Mouse (Mus musculus) adrenal gland, postnatal 10 days (tissue): ENCODE results near the gene Eefsec. TPM values are rescaled to one million over a fixed set of nuclear protein-coding genes. Genes with fewer than 3 reads are reported as not detected.

ENCODE experiments used
- DNase-seq: peaks from one replicate; pipeline ENCODE4 v3.0.0; 2021; ENCODE audit warnings: mixed read lengths
- long read RNA-seq, 2 experiments: library from polyadenylated mRNA; stranded (forward); transcript quantifications; one replicate each; pipeline ENCODE4 v2.0.0; 2021
- total RNA-seq, 2 experiments: library from RNA; stranded (reverse); gene quantifications; 2 replicates each; pipeline ENCODE4 v1.2.3; 2021

The Eefsec gene
- total RNA-seq, result 10 to 100 TPM; 14.8 to 18.0 TPM
- long read RNA-seq, experiment 1, transcript Eefsec-201 (7 exons, 2,679 nt), result major isoform, 19 of 30 reads
- long read RNA-seq, experiment 1, partial matches to known transcripts, result 3 of 30 reads
- long read RNA-seq, experiment 1, other reads (novel, unspliced or antisense), result 8 of 30 reads
- long read RNA-seq, experiment 2, transcript Eefsec-201 (7 exons, 2,679 nt), result major isoform, 15 of 22 reads
- long read RNA-seq, experiment 2, partial matches to known transcripts, result 0 of 22 reads
- long read RNA-seq, experiment 2, other reads (novel, unspliced or antisense), result 7 of 22 reads

DNA sequence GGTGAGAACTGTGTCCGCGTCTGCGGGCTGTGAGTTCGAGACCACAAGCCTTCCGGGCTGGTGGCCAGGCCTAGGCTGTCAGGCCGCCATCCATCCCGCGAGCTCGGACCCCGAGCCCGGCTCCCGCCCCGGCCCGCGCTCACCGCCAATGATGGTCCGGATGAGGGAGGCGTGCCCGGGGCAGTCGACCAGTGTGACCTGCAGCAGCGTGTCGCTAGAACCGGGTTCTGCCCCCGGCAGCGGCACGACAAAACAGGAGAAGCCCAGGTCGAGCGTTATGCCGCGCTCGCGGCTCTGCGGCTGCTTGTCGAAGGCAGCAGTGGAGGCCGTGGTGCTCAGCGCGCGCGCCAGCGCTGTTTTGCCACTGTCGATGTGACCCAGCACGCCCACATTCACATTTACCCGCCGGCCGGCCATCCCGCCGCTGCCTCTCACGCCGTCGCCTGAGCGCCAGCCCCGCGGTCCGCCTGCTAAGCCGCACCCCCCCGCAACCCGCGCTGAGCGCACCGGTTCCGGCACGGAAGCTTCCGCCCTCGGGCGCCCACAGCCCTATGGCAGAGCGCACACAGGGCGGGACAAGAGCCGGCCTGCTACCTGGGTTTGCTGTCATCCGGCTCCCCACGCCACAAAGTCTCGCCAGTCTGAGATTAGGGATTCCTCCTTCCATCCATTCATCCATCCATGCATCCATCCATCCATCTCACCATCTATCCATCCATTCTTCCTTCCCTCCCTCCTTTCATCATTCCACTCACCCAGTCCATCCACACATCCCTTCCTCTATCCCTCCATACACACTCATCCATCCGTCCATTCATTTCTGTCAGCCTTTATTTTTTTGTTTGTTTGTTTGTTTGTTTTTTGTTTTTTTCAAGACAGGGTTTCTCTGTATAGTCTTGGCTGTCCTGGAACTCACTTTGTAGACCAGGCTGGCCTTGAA lies at the start of gene Eefsec:
TSS of gene Eefsec (minus strand) at position 477 of the 940 bp plus-strand sequence.
- peak; percentile 92 for DNase-seq

DNA sequence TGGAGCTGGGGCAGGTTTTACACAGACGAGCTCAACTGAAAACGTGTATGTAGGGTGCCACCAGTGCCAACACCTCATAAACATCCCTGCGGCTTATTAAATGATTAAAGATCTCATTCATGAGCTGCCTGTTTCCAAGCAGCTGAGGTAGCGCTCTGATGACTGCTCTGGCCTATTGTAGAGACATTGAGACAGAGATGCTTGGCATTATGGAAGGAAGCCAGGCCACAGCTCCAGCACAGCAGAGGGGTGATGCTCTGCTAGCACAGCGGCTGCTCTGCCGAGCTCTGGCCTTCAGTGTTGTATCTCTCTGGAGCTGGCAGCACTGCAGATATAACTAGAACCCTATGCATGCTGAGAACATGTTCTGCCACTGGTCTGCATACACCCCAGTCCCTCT lies 47.4 kb upstream of the Eefsec start:
- DNase-seq, result no peak

DNA sequence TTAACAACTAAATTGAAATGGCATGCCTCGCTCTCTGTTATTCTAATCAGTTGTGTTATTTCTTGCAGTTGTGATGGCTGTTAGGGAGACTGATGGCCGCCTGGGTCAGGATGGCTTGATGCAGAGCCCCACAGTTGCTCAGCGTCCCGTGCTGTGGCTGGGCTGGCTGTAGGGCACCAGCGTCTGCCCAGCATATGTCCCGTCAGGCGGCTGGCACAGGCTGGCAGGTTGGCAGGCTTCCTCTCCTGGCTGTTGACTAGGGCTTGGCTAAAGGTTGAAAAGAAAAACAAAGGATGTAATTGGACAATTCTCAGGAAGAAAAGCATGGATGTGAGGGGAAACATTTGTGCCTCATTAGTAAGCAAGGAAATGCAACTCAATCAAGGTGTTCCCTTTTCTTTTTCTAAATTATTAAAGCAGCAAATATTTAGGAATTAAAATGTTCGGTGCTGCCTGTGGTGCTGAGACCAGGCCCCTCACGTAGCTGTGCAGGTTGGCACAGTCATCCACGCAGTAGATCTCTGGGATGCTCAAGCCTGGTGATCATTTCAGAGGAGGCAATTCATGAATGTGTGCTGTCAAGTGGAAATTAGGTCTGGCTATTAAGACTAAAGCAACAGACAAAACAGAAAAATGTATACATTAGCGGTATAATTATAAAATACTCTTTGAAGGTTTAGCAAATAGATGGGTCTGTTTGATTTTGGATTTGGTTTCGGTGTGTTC lies 44.5 kb upstream of the Eefsec start:
- DNase-seq, result peak; percentile 64

DNA sequence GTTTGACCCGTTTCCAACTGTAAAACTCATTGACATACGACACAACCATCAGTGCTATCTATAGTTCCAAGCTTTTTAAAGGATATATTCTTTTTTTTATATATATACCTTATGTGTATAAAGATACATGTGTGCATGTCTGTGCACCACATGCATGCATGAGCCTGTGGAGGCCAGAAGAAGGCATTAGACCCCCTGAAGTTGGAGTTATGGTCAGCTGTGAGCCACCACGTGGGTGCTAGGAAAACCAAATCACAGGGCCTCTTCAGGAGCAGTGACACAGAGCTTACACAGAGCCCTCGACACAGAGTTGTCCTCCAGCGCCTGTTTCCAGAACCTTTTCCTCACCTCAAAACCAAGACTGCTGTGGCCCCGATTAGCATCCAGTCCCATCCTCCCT lies 43.5 kb upstream of the Eefsec start:
- DNase-seq, result no peak

DNA sequence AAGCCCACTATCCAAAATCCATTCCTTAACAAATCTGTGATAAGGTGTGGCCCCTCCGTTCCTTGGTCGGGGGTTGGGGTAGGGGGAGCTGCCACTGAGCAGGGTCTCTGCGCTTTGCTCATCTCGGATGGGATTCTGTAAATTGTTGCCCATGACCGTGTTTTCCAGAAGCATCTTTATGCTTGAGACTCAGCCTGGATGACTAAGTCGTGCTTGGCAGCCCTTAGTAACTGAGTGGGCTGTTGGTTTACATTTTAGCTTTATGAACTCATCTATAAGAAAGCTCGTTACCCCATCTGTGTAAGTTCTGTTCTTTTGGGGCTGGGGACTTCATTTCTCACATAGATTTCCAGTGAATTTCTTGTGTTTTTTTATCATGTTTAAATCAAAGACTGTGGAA lies 42.7 kb upstream of the Eefsec start:
- no peak for DNase-seq

DNA sequence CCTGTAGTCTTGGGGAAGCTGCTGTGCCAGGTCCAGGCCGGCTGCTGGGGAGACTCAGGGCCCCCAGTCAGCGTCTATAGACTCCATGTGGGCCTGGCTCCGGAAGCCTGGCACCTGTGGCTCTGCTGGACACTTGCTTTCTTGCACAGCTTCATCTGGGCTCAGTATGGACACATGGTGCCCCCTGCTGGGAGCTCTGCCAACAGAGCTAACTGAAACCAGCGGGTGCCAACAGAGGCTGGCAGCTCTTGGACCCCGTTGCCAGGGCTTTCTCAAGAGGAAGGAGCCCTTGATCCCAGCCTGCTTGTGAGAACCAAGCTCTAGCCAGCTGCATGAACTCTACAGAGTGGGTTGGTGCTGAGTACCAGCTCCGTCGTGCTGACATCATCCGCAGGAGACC lies 40.6 kb upstream of the Eefsec start:
- DNase-seq, result peak; percentile 77

DNA sequence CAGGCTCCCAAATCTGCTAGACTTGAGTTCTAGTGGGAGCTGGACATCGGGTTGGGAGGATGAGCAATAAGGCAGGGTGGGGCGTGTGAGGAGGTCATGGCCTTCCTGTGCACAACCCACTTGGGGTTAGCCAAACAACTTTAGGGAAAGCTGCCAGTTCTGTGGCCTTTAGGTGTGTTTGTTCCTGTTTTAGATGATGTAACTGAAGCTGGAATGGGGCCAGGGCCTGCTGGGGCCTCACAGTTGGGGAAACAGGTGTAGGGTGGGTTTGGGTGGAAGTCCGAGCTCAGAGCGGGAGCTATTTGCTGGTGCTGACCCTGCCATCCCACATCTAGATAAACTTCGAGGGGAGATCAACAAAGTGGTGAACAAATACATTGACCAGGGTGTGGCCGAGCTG lies 39.0 kb upstream of the Eefsec start:
- DNase-seq, result no peak

DNA sequence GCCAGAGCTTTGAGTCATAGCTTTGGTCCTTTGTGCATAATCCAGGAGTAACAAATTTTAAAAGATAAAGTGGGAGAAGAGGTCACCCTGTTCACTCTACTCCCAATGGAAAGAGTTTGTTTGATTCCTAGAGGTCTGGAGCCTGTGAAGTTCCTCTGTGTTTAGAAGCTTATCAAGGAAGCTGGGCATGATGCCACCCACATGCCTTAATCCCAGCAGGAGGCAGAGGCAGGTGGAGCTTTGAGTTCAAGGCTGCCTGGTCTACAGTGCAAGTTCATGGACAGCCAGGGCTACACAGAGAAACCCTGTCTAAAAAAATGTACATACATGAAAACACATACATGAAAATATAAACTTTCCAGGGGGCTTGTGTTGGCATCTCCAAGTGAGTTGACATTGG lies 37.6 kb upstream of the Eefsec start:
- DNase-seq, result no peak

DNA sequence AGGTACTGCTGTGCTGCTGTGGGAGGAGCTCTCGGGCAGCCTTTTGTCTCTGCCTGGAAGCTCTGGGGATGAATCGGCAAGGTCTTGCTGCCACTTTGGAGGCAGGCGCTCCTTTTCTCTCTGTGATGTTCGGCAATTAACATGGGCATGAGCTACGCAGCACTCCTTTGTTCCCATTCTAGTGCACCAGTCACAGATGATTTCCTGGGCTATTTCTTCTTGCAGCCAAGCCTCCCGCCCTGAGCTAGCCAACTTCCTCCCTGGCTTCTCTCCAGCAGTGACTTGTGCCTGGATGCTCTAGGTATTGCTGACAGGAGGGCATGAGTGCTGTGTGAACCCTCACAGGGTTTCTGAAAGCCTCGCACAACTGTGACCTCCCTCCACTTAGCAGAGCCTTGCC lies 36.8 kb upstream of the Eefsec start:
- no peak for DNase-seq

DNA sequence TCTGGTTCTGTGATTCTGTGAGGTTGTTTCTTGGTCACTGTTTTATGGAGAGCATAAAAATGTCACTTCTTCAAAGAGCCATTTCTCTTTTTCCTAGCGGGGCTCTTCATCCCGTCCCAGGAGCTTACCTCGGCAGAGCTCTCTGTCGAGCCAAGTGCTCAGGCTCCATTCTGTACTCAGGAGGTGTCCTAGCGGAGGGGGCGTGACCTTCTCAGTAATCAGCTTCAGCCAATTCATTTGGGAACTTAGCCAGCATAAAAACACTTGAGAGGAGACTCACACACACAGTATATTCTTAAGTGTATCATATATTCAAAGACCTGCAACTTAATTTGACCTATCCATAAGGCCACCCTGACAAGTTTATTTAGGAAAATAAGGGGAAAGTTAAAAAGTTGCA lies 34.1 kb upstream of the Eefsec start:
- no peak for DNase-seq

DNA sequence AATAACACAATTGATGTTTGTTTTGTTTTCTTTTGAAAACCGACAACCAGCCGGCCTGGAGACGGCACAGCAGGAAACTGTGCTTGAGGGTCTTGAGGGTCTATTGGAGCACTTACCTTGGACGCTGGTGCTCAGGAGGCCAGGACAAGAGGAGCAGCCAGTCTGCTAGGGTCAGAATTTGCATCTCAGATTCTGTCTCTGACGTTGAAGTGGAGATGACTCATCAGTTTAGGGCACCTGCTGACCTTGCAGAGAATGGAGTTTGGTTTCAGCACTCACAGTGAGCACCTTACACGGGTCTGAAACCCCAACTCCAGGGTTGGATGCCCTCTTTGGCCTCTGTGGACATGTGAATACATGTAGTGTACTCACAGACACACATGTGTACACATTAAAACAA lies 23.5 kb upstream of the Eefsec start:
- no peak for DNase-seq

DNA sequence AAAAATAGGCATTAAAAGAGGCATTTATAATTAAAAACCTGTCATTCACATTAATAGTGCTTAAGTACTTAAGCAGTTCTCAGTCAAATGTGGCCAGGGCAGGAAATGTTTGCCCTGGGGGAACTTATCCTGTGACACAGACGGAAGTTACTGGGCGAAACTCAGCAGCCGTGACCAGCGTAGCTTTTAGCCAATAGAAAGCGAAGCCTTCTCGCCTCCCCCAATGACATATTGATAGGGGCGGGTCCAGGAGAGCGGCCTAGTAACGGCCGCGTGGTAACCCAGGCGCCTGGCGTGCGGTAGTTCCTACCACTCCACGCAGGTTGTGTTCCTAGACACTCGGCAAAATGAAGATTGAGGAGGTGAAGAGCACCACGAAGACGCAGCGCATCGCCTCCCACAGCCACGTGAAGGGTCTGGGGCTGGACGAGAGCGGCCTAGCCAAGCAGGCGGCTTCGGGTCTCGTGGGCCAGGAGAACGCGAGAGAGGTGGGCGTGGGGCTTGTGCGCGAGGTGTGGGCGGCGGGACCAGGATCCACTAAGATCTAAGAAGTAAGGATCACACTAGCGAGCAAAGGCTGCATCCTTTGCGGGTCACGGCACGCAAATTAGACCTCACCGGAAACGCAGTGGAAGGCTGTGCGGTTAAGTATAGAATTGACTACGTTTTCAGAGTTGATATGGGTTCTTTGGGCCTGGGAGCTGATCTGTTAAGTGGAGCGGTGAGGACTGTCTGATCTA lies 19.0 kb upstream of the Eefsec start, which contains the start of gene Ruvbl1:
TSS of gene Ruvbl1 (plus strand) at position 229 of the 740 bp plus-strand sequence.
- peak; percentile 94 for DNase-seq

DNA sequence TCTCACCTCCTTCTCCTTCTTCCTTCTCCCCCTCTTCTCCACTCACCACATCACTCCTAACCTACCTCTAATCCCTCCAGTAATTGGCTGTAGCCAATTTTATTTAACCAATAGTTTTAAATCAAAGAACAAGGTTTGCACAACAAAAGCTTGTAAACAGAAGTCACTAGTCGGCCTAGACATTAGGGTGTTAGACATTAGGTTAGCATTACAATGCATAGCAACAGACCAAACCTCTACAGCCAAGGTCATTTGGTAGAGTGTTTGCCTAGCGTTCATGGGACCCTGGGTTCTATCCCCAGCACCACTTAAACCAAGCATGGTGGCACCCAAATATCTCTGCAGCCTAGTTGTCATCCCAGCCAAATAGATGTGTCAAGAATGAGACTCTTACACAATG lies 8.2 kb upstream of the Eefsec start:
- no peak for DNase-seq

DNA sequence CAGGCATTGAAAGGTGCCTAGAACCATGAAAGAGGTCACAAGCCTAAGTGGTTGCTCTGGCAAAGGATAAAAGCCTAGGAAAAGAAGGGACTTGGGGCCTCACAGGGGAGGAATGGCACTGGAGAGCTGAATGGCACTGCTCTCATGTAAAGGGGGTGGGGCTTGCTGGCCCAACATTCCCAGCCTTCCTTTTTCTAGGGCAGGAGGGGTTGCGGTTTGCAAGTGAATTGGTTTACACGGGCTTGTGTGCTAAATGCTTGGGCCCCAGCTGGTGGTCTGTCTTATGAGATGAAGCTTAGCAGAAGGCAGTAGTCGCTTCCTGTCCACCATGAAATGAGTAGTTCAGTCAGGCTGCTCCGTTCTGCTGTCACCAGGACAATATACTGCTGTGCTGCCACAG lies 1.1 kb upstream of the Eefsec start:
- DNase-seq, result no peak

DNA sequence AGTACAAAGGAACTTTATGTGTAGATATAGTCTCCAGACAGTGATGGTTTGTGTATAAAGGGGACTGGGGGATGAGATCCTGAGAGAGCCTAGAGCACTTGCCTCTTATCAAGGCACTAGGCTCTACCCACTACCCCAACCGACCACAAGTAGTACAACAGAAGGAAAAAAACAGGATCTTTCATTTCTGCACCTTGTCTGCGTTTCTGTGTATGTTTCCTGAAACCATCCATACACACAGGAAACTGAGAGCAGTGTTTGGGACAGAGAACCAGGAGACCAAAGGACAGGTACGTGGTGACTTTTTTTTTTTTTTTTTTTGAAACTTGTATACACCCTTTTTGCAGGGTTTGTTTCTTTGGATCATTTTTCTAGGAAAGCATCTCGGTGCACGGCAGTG lies 678 bp downstream of the Eefsec start:
- no peak for DNase-seq

DNA sequence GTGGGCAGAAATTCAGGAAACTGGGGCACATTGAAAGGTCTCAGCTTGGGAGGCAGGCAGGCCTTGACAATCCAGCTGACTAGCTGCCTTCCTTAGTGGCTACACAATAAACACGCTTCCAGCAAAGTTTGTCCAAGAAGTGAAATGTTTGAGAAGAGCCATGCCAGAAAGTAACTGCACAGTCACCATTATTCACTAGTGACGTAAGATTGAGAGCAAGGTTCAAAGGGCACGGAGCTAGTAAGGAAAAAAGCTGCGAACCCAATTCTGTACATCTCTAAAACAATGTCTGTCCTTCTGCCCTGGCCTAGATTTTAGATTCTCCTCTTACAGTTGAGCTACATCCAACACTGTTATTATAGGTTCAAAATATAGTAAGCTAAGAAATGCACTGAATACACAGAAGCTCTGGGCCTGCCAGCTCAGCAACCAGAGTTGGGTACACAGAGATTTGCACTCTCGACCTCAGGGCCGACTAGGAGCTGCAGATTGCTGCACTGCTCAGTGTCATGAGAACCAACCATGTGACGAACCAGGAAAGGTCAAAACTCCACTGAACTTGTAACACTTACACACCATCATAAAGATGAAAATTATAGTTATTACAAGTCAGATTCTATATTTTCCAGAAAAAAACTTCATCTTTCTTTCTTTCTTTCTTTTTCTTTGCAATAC lies 2.1 kb downstream of the Eefsec start:
- DNase-seq, result no peak

DNA sequence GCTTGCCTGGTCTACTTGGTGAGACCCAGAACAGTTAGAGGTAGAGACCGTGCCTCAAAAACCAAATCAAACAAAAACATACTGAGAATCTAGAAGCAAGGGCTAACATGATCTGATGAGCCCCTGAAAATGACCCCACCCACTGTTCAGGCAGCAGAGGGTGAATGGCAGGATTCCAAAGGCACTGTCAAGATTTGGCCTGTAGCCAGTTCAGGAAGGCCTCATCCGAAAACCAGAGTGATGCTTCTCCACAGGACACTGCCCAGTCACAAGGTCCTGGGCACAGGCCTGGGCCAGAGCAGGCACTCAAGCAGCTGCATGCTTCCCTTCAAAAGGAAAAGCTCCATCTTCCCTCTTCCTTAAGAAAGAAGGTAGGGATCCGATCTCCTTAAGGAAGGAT lies 2.9 kb downstream of the Eefsec start:
- no peak for DNase-seq

DNA sequence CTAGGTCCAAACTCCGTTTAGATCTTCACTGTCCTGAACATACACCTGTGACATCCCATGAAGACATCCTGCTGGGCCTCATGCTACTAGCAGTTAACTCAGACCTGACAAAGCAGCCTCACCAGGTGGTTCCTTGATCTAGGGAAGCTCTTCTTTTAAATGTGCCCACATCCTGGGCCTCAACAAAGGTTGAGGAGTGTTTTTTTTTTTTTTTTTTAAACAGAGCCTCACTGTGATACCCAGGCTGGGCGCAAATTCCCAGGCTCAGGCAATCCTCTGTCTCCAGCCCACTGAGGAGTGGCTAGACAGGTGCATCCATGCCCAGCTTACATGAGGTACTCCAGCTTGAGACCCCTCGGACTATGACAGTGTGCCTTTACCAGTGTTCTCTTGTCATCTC lies 3.8 kb downstream of the Eefsec start:
- DNase-seq, result no peak

DNA sequence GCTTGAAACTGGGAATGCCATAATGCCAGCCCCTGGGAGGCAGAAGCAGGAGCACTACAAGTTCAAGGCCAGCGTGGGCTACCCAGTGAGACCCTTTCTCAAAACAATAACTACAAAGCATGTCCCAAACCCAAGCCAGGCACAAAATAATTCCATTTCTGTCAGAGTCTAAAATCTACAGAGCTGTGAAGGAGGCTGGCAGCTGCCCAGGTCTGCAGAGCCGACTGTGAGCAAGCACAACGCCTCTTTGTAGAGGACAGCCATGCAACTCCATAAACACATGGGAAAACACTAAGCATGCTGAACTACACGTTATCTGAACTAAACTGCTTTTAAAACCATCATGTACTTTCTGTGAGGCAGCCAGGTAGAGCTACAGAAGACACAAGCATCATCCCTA lies 7.3 kb downstream of the Eefsec start:
- no peak for DNase-seq

DNA sequence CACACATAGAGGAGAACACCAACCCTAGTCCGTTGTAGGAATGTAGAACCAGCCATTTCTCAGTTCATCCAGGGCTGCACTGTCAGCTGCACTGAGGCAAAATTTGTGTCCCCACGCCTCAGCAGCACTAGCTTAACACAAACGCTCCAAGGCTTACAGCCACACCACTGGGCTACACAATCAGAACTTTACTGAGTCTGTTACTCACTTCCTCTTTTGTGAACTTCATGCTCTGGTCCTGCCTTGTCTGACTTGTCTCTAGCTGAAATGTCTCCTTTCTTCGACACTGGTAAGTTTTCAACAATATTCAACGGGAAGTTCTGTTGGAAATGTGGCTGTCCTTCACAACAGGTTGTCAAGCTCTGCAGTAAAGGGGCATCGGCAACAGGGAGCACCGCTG lies 10.7 kb downstream of the Eefsec start:
- DNase-seq, result no peak

DNA sequence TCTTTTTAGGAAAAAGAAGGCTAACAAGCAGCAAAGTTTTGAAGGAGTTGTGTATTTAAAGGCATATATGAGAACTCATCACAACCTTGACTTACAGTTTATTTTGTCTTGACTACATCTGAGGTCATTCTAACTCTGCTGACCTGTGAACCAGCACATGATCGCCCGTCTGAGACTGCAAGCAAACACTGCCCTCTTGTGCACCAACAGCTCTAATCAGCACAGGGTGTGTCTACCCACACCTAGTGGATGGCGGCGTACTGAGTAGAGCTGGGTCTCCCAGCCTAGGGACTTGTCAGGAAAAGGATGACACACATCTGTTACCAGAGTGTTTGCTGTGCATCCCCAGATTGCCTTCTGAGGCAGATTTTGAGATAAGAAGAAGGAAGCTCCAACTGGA lies 15.1 kb downstream of the Eefsec start:
- peak; percentile 54 for DNase-seq
